Mouse (Mus musculus) bone marrow, adult 2 months (tissue): ENCODE data around the gene Gkn2.

Source experiments
- CTCF ChIP-seq: fragments of 200-500 bp; IDR thresholded peaks from 2 replicates; pipeline ENCODE4 v1.5.1; 2011; ENCODE audit warnings: low read length, control low read depth; ENCODE audit not compliant: control insufficient read depth, insufficient read depth
- POLR2A ChIP-seq: fragments of 200-500 bp; IDR thresholded peaks from 2 replicates; pipeline ENCODE4 v1.6.1; 2011; ENCODE audit warnings: low read depth, mild to moderate bottlenecking, control low read depth, low read length, borderline replicate concordance; ENCODE audit not compliant: control insufficient read depth

- no peak for TF ChIP-seq POLR2A
- no peak for TF ChIP-seq CTCF
These were observed 16.4 kb downstream of the Gkn2 start for GRCm38 (mm10) chr6:87389455-87389989.
